28 mouse cellular contexts compared by ENCODE assay signal in the genomic region with DNA sequence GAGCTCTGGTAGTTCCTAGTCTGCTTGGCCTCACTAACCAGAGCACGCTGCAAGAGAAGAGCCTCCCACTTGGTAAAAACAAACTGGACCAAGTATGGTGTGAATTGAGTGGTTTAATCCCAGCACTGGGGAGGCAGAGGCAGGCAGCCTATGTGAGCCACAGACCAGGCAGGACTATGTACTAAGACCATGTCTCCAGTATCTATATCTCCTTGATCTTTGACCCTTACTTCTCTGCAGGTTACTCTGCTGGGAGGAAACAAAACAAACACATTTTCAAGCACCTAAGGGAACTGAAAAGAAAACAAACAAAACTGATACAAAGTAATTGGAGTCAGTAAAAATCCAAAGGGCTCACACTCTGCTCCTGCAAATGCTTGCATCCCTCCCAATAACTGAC.
DNase-seq lines count a peak whose midpoint lies in the region; ATAC-seq and TF ChIP-seq lines count a peak whose summit lies in the region.
"Had no signal": no experiment of that assay in that cellular context is flagged by ENCODE, and none has a peak within 500 bp of the region (broad histone marks: within the 10 kb centered on the region; RNA-seq: fewer than 3 reads in every experiment).

No protein-coding gene starts in this region.

- no peaks in the 10 kb centered on the region for H3K27me3 ChIP-seq in kidney, embryonic 16.5 days (ENCODE audit: insufficient read depth, low read length)
- no peaks in the 10 kb centered on the region for H3K27me3 ChIP-seq in liver, embryonic 14.5 days (ENCODE audit: control insufficient read depth, insufficient read depth, low read length)
- no peaks in the 10 kb centered on the region for H3K27me3 ChIP-seq in liver, embryonic 11.5 days (replicated peaks; ENCODE audit: control insufficient read depth, insufficient read depth, low read length)
- H3K27me3 ChIP-seq in intestine, postnatal 0 days (replicated peaks; ENCODE audit: control insufficient read depth, insufficient read depth, low read length): no peaks in the 10 kb centered on the region
- H3K27me3 ChIP-seq: CH12.LX; embryonic facial prominence, embryonic 13.5 days; embryonic facial prominence, embryonic 15.5 days; forebrain, embryonic 12.5 days; Patski had no signal

- H3K36me3 ChIP-seq in kidney, embryonic 16.5 days (ENCODE audit: insufficient read depth, low read length): no peaks in the 10 kb centered on the region; the same call in 1 of the 2 replicates
- H3K36me3 ChIP-seq in liver, embryonic 14.5 days (replicated peaks; ENCODE audit: control insufficient read depth, insufficient read depth, low read depth): no peaks in the 10 kb centered on the region
- H3K36me3 ChIP-seq in liver, embryonic 11.5 days (ENCODE audit: control insufficient read depth, insufficient read depth, low read length): no peaks in the 10 kb centered on the region
- 0 out of 2 replicates have a peak, but pooled peaks cover 6% of the 10 kb centered on the region for H3K36me3 ChIP-seq in intestine, postnatal 0 days (ENCODE audit: control insufficient read depth, insufficient read depth)
- H3K36me3 ChIP-seq: forebrain, embryonic 10.5 days; forebrain, embryonic 12.5 days had no signal

- no peak for TF ChIP-seq EP300 in liver, embryonic 14.5 days (IDR thresholded peaks at IDR 0.05; ENCODE audit: low read depth)

- H3K4me1 ChIP-seq in kidney, embryonic 16.5 days (ENCODE audit: insufficient read depth, low read length): no peaks in the 10 kb centered on the region
- H3K4me1 ChIP-seq in liver, embryonic 14.5 days (replicated peaks; ENCODE audit: control insufficient read depth in 2 of 2, insufficient read depth in 2 of 2, low read length in 1 of 2): peaks cover 0 to 6% of the 10 kb centered on the region in 2 experiments; a peak in 2 of 4 replicates
- no peaks in the 10 kb centered on the region; the same call in 1 of the 2 replicates for H3K4me1 ChIP-seq in liver, embryonic 11.5 days (replicated peaks; ENCODE audit: control insufficient read depth, insufficient read depth, low read length)
- H3K4me1 ChIP-seq in intestine, postnatal 0 days (replicated peaks; ENCODE audit: control insufficient read depth, insufficient read depth, low read length): no peaks in the 10 kb centered on the region
- H3K4me1 ChIP-seq: embryonic facial prominence, embryonic 15.5 days; forebrain, embryonic 12.5 days had no signal

- H3K9me3 ChIP-seq in kidney, embryonic 16.5 days (ENCODE audit: low read length): no peaks in the 10 kb centered on the region
- no peaks in the 10 kb centered on the region for H3K9me3 ChIP-seq in liver, embryonic 14.5 days (ENCODE audit: control insufficient read depth, low read length)
- H3K9me3 ChIP-seq in liver, embryonic 11.5 days (ENCODE audit: control insufficient read depth, low read length): no peaks in the 10 kb centered on the region
- H3K9me3 ChIP-seq in intestine, postnatal 0 days (ENCODE audit: control insufficient read depth): no peaks in the 10 kb centered on the region
- H3K9me3 ChIP-seq: embryonic facial prominence, embryonic 13.5 days; embryonic facial prominence, embryonic 15.5 days; forebrain, embryonic 10.5 days; forebrain, embryonic 12.5 days; G1E had no signal

- H3K27ac ChIP-seq in kidney, embryonic 16.5 days (ENCODE audit: low read length): no peak overlapping the region
- H3K27ac ChIP-seq in liver, embryonic 14.5 days: no peak overlapping the region
- no peak overlapping the region for H3K27ac ChIP-seq in liver, embryonic 11.5 days (ENCODE audit: low read depth, low read length)
- no peak overlapping the region for H3K27ac ChIP-seq in intestine, postnatal 0 days (ENCODE audit: low read depth, low read length)
- H3K27ac ChIP-seq: embryonic facial prominence, embryonic 13.5 days; embryonic facial prominence, embryonic 15.5 days; forebrain, embryonic 10.5 days; forebrain, embryonic 12.5 days had no signal

- no peak overlapping the region for H3K4me2 ChIP-seq in kidney, embryonic 16.5 days (replicated peaks; ENCODE audit: low read depth, low read length)
- no peak overlapping the region for H3K4me2 ChIP-seq in liver, embryonic 14.5 days (ENCODE audit: low read depth)
- no peak overlapping the region for H3K4me2 ChIP-seq in liver, embryonic 11.5 days
- H3K4me2 ChIP-seq in intestine, postnatal 0 days (replicated peaks; ENCODE audit: low read depth): no peak overlapping the region
- H3K4me2 ChIP-seq: embryonic facial prominence, embryonic 13.5 days; embryonic facial prominence, embryonic 15.5 days; forebrain, embryonic 12.5 days had no signal

- DNase-seq in kidney, adult 11 months: no peak
- no peak for DNase-seq in liver, embryonic 14.5 days (ENCODE audit: low read depth in 3 of 3, low spot score in 3 of 3)
- DNase-seq in liver, embryonic 11.5 days (ENCODE audit: low spot score): no peak
- DNase-seq in retina, embryonic 14.5 days (ENCODE audit: low spot score): no peak
- DNase-seq: adrenal gland, adult 8-10 months; adrenal gland, postnatal 25 days; B cell, adult 2 months; cerebellum, adult 11 months; cerebellum, adult 18-20 months; cerebellum, adult 8-10 months; cerebellum, adult 9-11 months; cerebellum, postnatal 14 days; cerebellum, postnatal 36 days; embryo, embryonic 11 days had no signal

- no peak overlapping the region for H3K9ac ChIP-seq in kidney, embryonic 16.5 days (replicated peaks; ENCODE audit: low read length)
- H3K9ac ChIP-seq in liver, embryonic 14.5 days (replicated peaks): no peak overlapping the region
- no peak overlapping the region for H3K9ac ChIP-seq in liver, embryonic 11.5 days (ENCODE audit: low read depth, low read length)
- H3K9ac ChIP-seq in intestine, postnatal 0 days (ENCODE audit: low read depth, low read length): no peak overlapping the region
- H3K9ac ChIP-seq: embryonic facial prominence, embryonic 13.5 days; embryonic facial prominence, embryonic 15.5 days; forebrain, embryonic 12.5 days had no signal

- TF ChIP-seq CTCF in liver, embryonic 14.5 days (IDR thresholded peaks at IDR 0.05; ENCODE audit: low read depth): no peak
- no peak for TF ChIP-seq CTCF in intestine, postnatal 0 days (IDR thresholded peaks at IDR 0.05; ENCODE audit: low read depth)

- WGBS in kidney, embryonic 16.5 days: 45% methylated on average over 1 of the region's 1 CpGs
- 59% methylated on average over 1 of the region's 1 CpGs for WGBS in liver, embryonic 14.5 days (ENCODE audit: insufficient replicate concordance)
- WGBS in liver, embryonic 11.5 days: 75% methylated on average over 1 of the region's 1 CpGs
- WGBS in intestine, postnatal 0 days: 38% methylated on average over 1 of the region's 1 CpGs

- H3K4me3 ChIP-seq in kidney, embryonic 16.5 days (ENCODE audit: low read length): no peak overlapping the region
- H3K4me3 ChIP-seq in liver, embryonic 14.5 days (ENCODE audit: insufficient read depth in 1 of 2, low read depth in 2 of 2, low read length in 2 of 2): no peak overlapping the region
- H3K4me3 ChIP-seq in liver, embryonic 11.5 days (ENCODE audit: low read depth, low read length): no peak overlapping the region
- H3K4me3 ChIP-seq in intestine, postnatal 0 days (ENCODE audit: low read depth, low read length): no peak overlapping the region
- H3K4me3 ChIP-seq: embryonic facial prominence, embryonic 13.5 days; embryonic facial prominence, embryonic 15.5 days; erythroblast, embryonic 14.5 days; forebrain, embryonic 10.5 days; forebrain, embryonic 12.5 days had no signal

- ATAC-seq in kidney, embryonic 16.5 days (ENCODE audit: low FRiP score, low TSS enrichment): peak; percentile 49; the same call in 1 of the 2 replicates
- ATAC-seq in liver, embryonic 14.5 days (ENCODE audit: insufficient read depth): peak; percentile 18; the same call in 1 of the 2 replicates
- ATAC-seq in liver, embryonic 11.5 days (replicated peaks; ENCODE audit: low FRiP score): no peak
- peak; percentile 54; the same call in 1 of the 2 replicates for ATAC-seq in intestine, postnatal 0 days
- no peak for ATAC-seq in granulocyte monocyte progenitor cell, adult 5-6 weeks (replicated peaks; ENCODE audit: poor library complexity, severe bottlenecking)
- ATAC-seq: activated CD4-positive, CD25-positive, alpha-beta regulatory T cell, adult 4 months; CD4-positive, CD25-positive, alpha-beta regulatory T cell, adult 4 months; forebrain, embryonic 14.5 days; Patski had no signal

Comparison
In these comparisons a context has a peak if more than half of its experiments do, and no peak if none do; other contexts are left out.
1. ATAC-seq: peak in kidney, embryonic 16.5 days (single experiment), liver, embryonic 14.5 days (single experiment) and intestine, postnatal 0 days (single experiment); none in liver, embryonic 11.5 days (single experiment) and granulocyte monocyte progenitor cell, adult 5-6 weeks (single experiment).